Mouse (Mus musculus) C2C12 (cell line): ENCODE data around the gene Gm10681.
"Not testable (repeated sequence)": the region's sequence is repeated elsewhere in the genome, so short reads cannot be mapped to it uniquely, and the experiment has no call there.

Experiments
- CEBPB ChIP-seq: IDR thresholded peaks from one replicate; pipeline ENCODE4 v1.6.1; 2011; ENCODE audit warnings: low read depth, mild to moderate bottlenecking, control low read depth, moderate library complexity
- CTCF ChIP-seq: IDR thresholded peaks from one replicate; pipeline ENCODE4 v1.5.1; 2011; ENCODE audit not compliant: control insufficient read depth, insufficient read depth, insufficient read length
- FOSL1 ChIP-seq: IDR thresholded peaks from one replicate; pipeline ENCODE4 v1.8.0; 2011; ENCODE audit warnings: mild to moderate bottlenecking, low read length; ENCODE audit not compliant: poor library complexity, insufficient read depth, severe bottlenecking
- MYOD1 ChIP-seq: IDR thresholded peaks from one replicate; pipeline ENCODE4 v1.6.1; 2011; ENCODE audit warnings: low read depth; ENCODE audit not compliant: control insufficient read depth, insufficient read length
- MYOG ChIP-seq: IDR thresholded peaks from one replicate; pipeline ENCODE4 v1.6.1; 2011; ENCODE audit not compliant: control insufficient read depth, insufficient read length; ENCODE audit errors: extremely low read depth
- USF1 ChIP-seq: IDR thresholded peaks from one replicate; pipeline ENCODE4 v1.6.1; 2011; ENCODE audit warnings: low read depth, mild to moderate bottlenecking, control low read depth, moderate library complexity

- TF ChIP-seq FOSL1, CTCF, USF1, MYOG, CEBPB, MYOD1: not testable (repeated sequence)
Measured at GRCm38 (mm10) chr3:98550832-98551231, 37.8 kb downstream of the Gm10681 start.
